Mouse (Mus musculus) B cell, adult 67 days (primary cell): ENCODE results near the gene Mbd6. TPM values are rescaled to one million over a fixed set of nuclear protein-coding genes. Genes with fewer than 3 reads are reported as not detected.

Source experiments
- total RNA-seq, 2 experiments: library from RNA; stranded (reverse); gene quantifications; 4 replicates each; pipeline ENCODE4 v1.2.4; 2023

Gene Mbd6
- total RNA-seq, result 100 to 1,000 TPM; 106 to 117 TPM

GRCm38 (mm10) chr10:127288800-127289572 is at the start of gene Mbd6:
TSS of gene Mbd6 (minus strand) at chr10:127289018.

GRCm38 (mm10) chr10:127321621-127322020 is 32.8 kb upstream of the Mbd6 start, which contains the start of gene Arhgap9:
TSS of gene Arhgap9 (plus strand) at chr10:127321964.

GRCm38 (mm10) chr10:127311476-127312355 is 22.9 kb upstream of the Mbd6 start, which contains the start of gene Mars:
TSS of gene Mars (minus strand) at chr10:127311786.

GRCm38 (mm10) chr10:127266112-127267091 is 22.4 kb downstream of the Mbd6 start, which contains the start of gene Dctn2:
TSS of gene Dctn2 (plus strand) at chr10:127266368.

GRCm38 (mm10) chr10:127262548-127263398 is 26.0 kb downstream of the Mbd6 start, which contains the start of gene Kif5a:
TSS of gene Kif5a (minus strand) at chr10:127263348.

Other genes with a start within 250 kb of the Mbd6 start
- gene Mettl1, start 247.6 kb downstream of the Mbd6 start, total RNA-seq, result 10 to 100 TPM; 17.7 to 23.5 TPM
- under 1 TPM in 1 of 2 experiments, not detected in 1; 0.20 TPM for gene Eef1akmt3, start 247.5 kb downstream of the Mbd6 start, total RNA-seq
- gene Cyp27b1, start 240.8 kb downstream of the Mbd6 start, total RNA-seq, result under 1 TPM; 0.49 to 0.74 TPM
- 1 to 10 TPM; 3.4 to 3.8 TPM for gene March9, start 228.8 kb downstream of the Mbd6 start, total RNA-seq
- gene Cdk4, start 225.5 kb downstream of the Mbd6 start, total RNA-seq, result 100 to 1,000 TPM; 130 to 144 TPM
- gene Tspan31, start 218.8 kb downstream of the Mbd6 start, total RNA-seq, result 10 to 100 TPM; 18.8 to 26.9 TPM
- 100 to 1,000 TPM in 1 of 2 experiments, 10 to 100 TPM in 1; 96.1 to 101 TPM for gene Agap2, start 213.7 kb downstream of the Mbd6 start, total RNA-seq
- gene Os9, start 167.9 kb downstream of the Mbd6 start, total RNA-seq, result 10 to 100 TPM; 79.7 to 83.4 TPM
- gene B4galnt1, start 123.8 kb downstream of the Mbd6 start, total RNA-seq, result 100 to 1,000 TPM; 434 to 483 TPM
- gene Slc26a10, start 108.4 kb downstream of the Mbd6 start, total RNA-seq, result not detected
- gene Arhgef25, start 98.9 kb downstream of the Mbd6 start, total RNA-seq, result 1 to 10 TPM in 1 of 2 experiments, not detected in 1; 1.1 TPM
- gene Dtx3, start 93.3 kb downstream of the Mbd6 start, total RNA-seq, result 10 to 100 TPM; 53.3 to 57.1 TPM
- gene Pip4k2c, start 77.4 kb downstream of the Mbd6 start, total RNA-seq, result 10 to 100 TPM; 58.1 to 60.8 TPM
- gene Kif5a, start 25.7 kb downstream of the Mbd6 start, total RNA-seq, result under 1 TPM; 0.23 to 0.53 TPM
- 100 to 1,000 TPM; 116 to 118 TPM for gene Dctn2, start 22.6 kb downstream of the Mbd6 start, total RNA-seq
- gene Mars, start 22.8 kb upstream of the Mbd6 start, total RNA-seq, result 10 to 100 TPM; 48.7 to 68.6 TPM
- gene Arhgap9, start 32.9 kb upstream of the Mbd6 start, total RNA-seq, result 100 to 1,000 TPM; 109 to 140 TPM
- not detected for gene Gli1, start 53.0 kb upstream of the Mbd6 start, total RNA-seq
- not detected for gene Inhbe, start 65.4 kb upstream of the Mbd6 start, total RNA-seq
- gene Inhbc, start 81.4 kb upstream of the Mbd6 start, total RNA-seq, result not detected
- gene R3hdm2, start 91.3 kb upstream of the Mbd6 start, total RNA-seq, result 100 to 1,000 TPM; 101 to 123 TPM
- gene Stac3, start 212.7 kb upstream of the Mbd6 start, total RNA-seq, result 10 to 100 TPM in 1 of 2 experiments, 1 to 10 TPM in 1; 5.6 to 15.4 TPM
- not detected for gene Ndufa4l2, start 225.9 kb upstream of the Mbd6 start, total RNA-seq
- 10 to 100 TPM; 69.2 to 72.0 TPM for gene Shmt2, start 233.4 kb upstream of the Mbd6 start, total RNA-seq
- gene Nxph4, start 245.5 kb upstream of the Mbd6 start, total RNA-seq, result not detected